Mouse (Mus musculus): ENCODE results near the gene Bmp7.

DNA sequence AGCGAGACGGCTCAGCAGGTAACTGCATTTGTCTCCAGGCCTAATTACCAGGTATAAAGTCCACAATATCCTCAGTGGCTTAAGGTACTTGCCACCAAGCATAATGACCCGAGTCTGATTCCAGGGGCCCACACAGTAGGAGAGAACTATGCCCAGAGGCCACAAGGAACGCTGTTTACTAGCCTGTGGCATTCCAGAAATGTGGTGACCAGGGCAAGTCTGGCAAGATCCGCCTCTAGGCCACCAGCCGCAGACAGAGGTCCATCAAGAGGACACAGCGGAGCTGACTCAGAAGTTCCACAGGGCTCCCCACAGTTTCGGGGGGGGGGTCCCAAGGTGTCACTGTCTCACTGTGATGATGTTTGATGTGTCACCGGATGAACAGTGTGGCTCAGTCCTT is 34.0 kb downstream of the Bmp7 start:
- no peak for TF ChIP-seq CTCF (IDR thresholded peaks at IDR 0.05)
- no peak for TF ChIP-seq EP300 (IDR thresholded peaks at IDR 0.05)

Measured in lung, postnatal 0 days (tissue).